Mouse (Mus musculus) adipocyte (in vitro differentiated cells): Measurements from ENCODE around the gene Clp1.
"Not testable (repeated sequence)": the region's sequence is repeated elsewhere in the genome, so short reads cannot be mapped to it uniquely, and the experiment has no call there.

Experiments used
- DNase-seq: peaks from one replicate; pipeline ENCODE4 v3.0.0-alpha.2; 2016; ENCODE audit warnings: low spot score

Clp1 gene

GRCm38 (mm10) chr2:84738271-84738911 is 11.2 kb upstream of the Clp1 start:
- DNase-seq: no peak

GRCm38 (mm10) chr2:84737451-84737925 is 10.3 kb upstream of the Clp1 start:
- no peak for DNase-seq

GRCm38 (mm10) chr2:84736312-84737161 is 9.4 kb upstream of the Clp1 start:
- no peak for DNase-seq

- no peak for DNase-seq
These were observed 8.3 kb upstream of the Clp1 start for GRCm38 (mm10) chr2:84735346-84735920.

GRCm38 (mm10) chr2:84734919-84735318 is 7.8 kb upstream of the Clp1 start:
- no peak for DNase-seq

GRCm38 (mm10) chr2:84734351-84734864 is 7.3 kb upstream of the Clp1 start:
- no peak for DNase-seq

- no peak for DNase-seq
These were observed 6.6 kb upstream of the Clp1 start, which contains the start of gene Ypel4 for GRCm38 (mm10) chr2:84733579-84734300. Ypel4 (plus strand) TSS chr2:84734058.

- DNase-seq: no peak
These were observed 5.2 kb upstream of the Clp1 start for GRCm38 (mm10) chr2:84732394-84732793.

- no peak for DNase-seq
These were observed 4.1 kb upstream of the Clp1 start for GRCm38 (mm10) chr2:84731206-84731605.

GRCm38 (mm10) chr2:84728191-84728590 is 1.0 kb upstream of the Clp1 start:
- DNase-seq: not testable (repeated sequence)

- DNase-seq: no peak
These were observed 434 bp downstream of the Clp1 start for GRCm38 (mm10) chr2:84726716-84727115.

- DNase-seq: no peak
These were observed 1.4 kb downstream of the Clp1 start for GRCm38 (mm10) chr2:84725770-84726169.

- DNase-seq: no peak
These were observed 3.3 kb downstream of the Clp1 start for GRCm38 (mm10) chr2:84723856-84724255.

GRCm38 (mm10) chr2:84721182-84721581 is 6.0 kb downstream of the Clp1 start:
- no peak for DNase-seq

GRCm38 (mm10) chr2:84720718-84721117 is 6.4 kb downstream of the Clp1 start:
- no peak for DNase-seq

GRCm38 (mm10) chr2:84717357-84717756 is 9.8 kb downstream of the Clp1 start:
- DNase-seq: no peak

- DNase-seq: peak; percentile 80
These were observed 10.5 kb downstream of the Clp1 start for GRCm38 (mm10) chr2:84716423-84717355.

GRCm38 (mm10) chr2:84715562-84716361 is 11.4 kb downstream of the Clp1 start:
- peak; percentile 98 for DNase-seq

- peak; percentile 98 for DNase-seq
These were observed 12.2 kb downstream of the Clp1 start, which contains the start of gene Zdhhc5 for GRCm38 (mm10) chr2:84714811-84715561. Zdhhc5 (minus strand) TSS chr2:84715180.
